Mouse (Mus musculus): Measurements from ENCODE around the gene Mboat1. TPM values are rescaled to one million over a fixed set of nuclear protein-coding genes. Genes with fewer than 3 reads are reported as not detected.

Mboat1 gene
- polyA plus RNA-seq, 1 experiment from 2014 or later, result 5.0 TPM

- Histone ChIP-seq H3K27me3 (ENCODE audit: insufficient read depth, poor library complexity, severe bottlenecking) (no peaks in the 10 kb centered on the region), H3K9me3 (no peaks in the 10 kb centered on the region), H3K27ac (no peak overlapping the region), H3K36me3 (no peaks in the 10 kb centered on the region), H3K4me3 (no peak overlapping the region), H3K4me1 (no peaks in the 10 kb centered on the region)
- 14% methylated on average over 8 of the region's 8 CpGs for WGBS
- DNase-seq (ENCODE audit: low spot score), result peak; percentile 80
Measured at GRCm38 (mm10) chr13:30259912-30260560, 123.7 kb downstream of the Mboat1 start.

- no peaks in the 10 kb centered on the region for H3K27me3 ChIP-seq (ENCODE audit: insufficient read depth, poor library complexity, severe bottlenecking)
- no peak overlapping the region for H3K27ac ChIP-seq
- H3K9me3 ChIP-seq, result no peaks in the 10 kb centered on the region
- H3K4me1 ChIP-seq, result no peaks in the 10 kb centered on the region
- H3K36me3 ChIP-seq, result no peaks in the 10 kb centered on the region
- no peak for DNase-seq (ENCODE audit: low spot score)
- WGBS, result 70% methylated on average over 2 of the region's 2 CpGs
- H3K4me3 ChIP-seq, result no peak overlapping the region
Measured at GRCm38 (mm10) chr13:30263681-30264080, 127.4 kb downstream of the Mboat1 start.

GRCm38 (mm10) chr13:30264303-30264702 is 128.0 kb downstream of the Mboat1 start:
- WGBS, result 86% methylated on average over 12 of the region's 12 CpGs
- H3K4me3 ChIP-seq, result no peak overlapping the region

GRCm38 (mm10) chr13:30264765-30265164 is 128.5 kb downstream of the Mboat1 start:
- 78% methylated on average over 5 of the region's 5 CpGs for WGBS
- H3K4me1 ChIP-seq, result no peaks in the 10 kb centered on the region
- H3K4me3 ChIP-seq, result no peak overlapping the region
- no peaks in the 10 kb centered on the region for H3K36me3 ChIP-seq
- H3K27ac ChIP-seq, result no peak overlapping the region
- H3K27me3 ChIP-seq (ENCODE audit: insufficient read depth, poor library complexity, severe bottlenecking), result no peaks in the 10 kb centered on the region
- 0 out of 2 replicates have a peak, but pooled peaks cover 3% of the 10 kb centered on the region for H3K9me3 ChIP-seq
- DNase-seq (ENCODE audit: low spot score), result no peak

More at GRCm38 (mm10) chr13:30264303-30264702, 128.0 kb downstream of the Mboat1 start:
- Histone ChIP-seq H3K36me3 (no peaks in the 10 kb centered on the region), H3K4me1 (no peaks in the 10 kb centered on the region), H3K27ac (no peak overlapping the region), H3K27me3 (ENCODE audit: insufficient read depth, poor library complexity, severe bottlenecking) (no peaks in the 10 kb centered on the region), H3K9me3 (0 out of 2 replicates have a peak, but pooled peaks cover 3% of the 10 kb centered on the region)
- no peak for DNase-seq (ENCODE audit: low spot score)

- no peak overlapping the region for H3K4me3 ChIP-seq
- H3K36me3 ChIP-seq, result no peaks in the 10 kb centered on the region
- H3K27me3 ChIP-seq (ENCODE audit: insufficient read depth, poor library complexity, severe bottlenecking), result no peaks in the 10 kb centered on the region
- 83% methylated on average over 11 of the region's 11 CpGs for WGBS
- DNase-seq (ENCODE audit: low spot score), result no peak
- H3K27ac ChIP-seq, result no peak overlapping the region
- H3K9me3 ChIP-seq, result 0 out of 2 replicates have a peak, but pooled peaks cover 3% of the 10 kb centered on the region
- H3K4me1 ChIP-seq, result no peaks in the 10 kb centered on the region
Measured at GRCm38 (mm10) chr13:30266036-30266435, 129.7 kb downstream of the Mboat1 start.

- Histone ChIP-seq H3K27ac (no peak overlapping the region), H3K36me3 (no peaks in the 10 kb centered on the region), H3K4me3 (no peak overlapping the region), H3K27me3 (ENCODE audit: insufficient read depth, poor library complexity, severe bottlenecking) (no peaks in the 10 kb centered on the region), H3K4me1 (no peaks in the 10 kb centered on the region), H3K9me3 (0 out of 2 replicates have a peak, but pooled peaks cover 3% of the 10 kb centered on the region)
- peak; percentile 73 for DNase-seq (ENCODE audit: low spot score)
- WGBS, result 18% methylated on average over 6 of the region's 6 CpGs
Measured at GRCm38 (mm10) chr13:30272040-30272686, 135.9 kb downstream of the Mboat1 start.

Other genes with a start within 250 kb of the Mboat1 start
- 13.2 and 15.6 TPM in 2 replicates for gene E2f3, start 150.4 kb upstream of the Mboat1 start, polyA plus RNA-seq (2016; fragmentation: Nextera tagmentation; extraction: Ambion mirVana)
- 4.6 and 8.2 TPM in 2 replicates for gene Agtr1a, start 200.0 kb downstream of the Mboat1 start, polyA plus RNA-seq (2016; fragmentation: Nextera tagmentation; extraction: Ambion mirVana)